Mouse (Mus musculus) forebrain, embryonic 10.5 days (tissue): ENCODE results near the gene Farsb. TPM values are rescaled to one million over a fixed set of nuclear protein-coding genes. Genes with fewer than 3 reads are reported as not detected.
A peak's percentile ranks its signal among the peaks of the same experiment; 100 is the strongest.

Experiments
- DNase-seq: peaks from one replicate; pipeline ENCODE4 v3.0.0-alpha.2; 2017; ENCODE audit warnings: low spot score; ENCODE audit errors: extremely low spot score
- H3K27ac ChIP-seq: fragments of 300-500 bp; sonication (generic); 2 replicates; pipeline ENCODE4 v1.5.1; 2016; ENCODE audit warnings: mild to moderate bottlenecking
- H3K27me3 ChIP-seq: fragments of 300-500 bp; sonication (generic); 2 replicates; pipeline ENCODE4 v1.6.1; 2016; ENCODE audit warnings: mild to moderate bottlenecking; ENCODE audit not compliant: poor library complexity, severe bottlenecking
- H3K36me3 ChIP-seq: fragments of 300-500 bp; sonication (generic); replicated peaks from 2 replicates; pipeline ENCODE4 v1.6.1; 2016; ENCODE audit warnings: mild to moderate bottlenecking, moderate library complexity
- H3K4me1 ChIP-seq: fragments of 300-500 bp; sonication (generic); 2 replicates; pipeline ENCODE4 v1.6.1; 2016
- H3K4me3 ChIP-seq: fragments of 300-500 bp; sonication (generic); 2 replicates; pipeline ENCODE4 v1.5.1; 2016; ENCODE audit warnings: mild to moderate bottlenecking, moderate library complexity
- H3K9me3 ChIP-seq: fragments of 300-500 bp; sonication (generic); 2 replicates; pipeline ENCODE4 v1.6.1; 2016; ENCODE audit warnings: mild to moderate bottlenecking, moderate library complexity
- WGBS: fragments of 180-500 bp; shearing (Covaris S2); methylation state at CpG from one replicate; pipeline ENCODE4 v1.1.7; 2016; 5-methylcytosine and 5-hydroxymethylcytosine counted together
- polyA plus RNA-seq: library from polyadenylated mRNA; unstranded; fragments of >200 nt; fragmentation: Nextera tagmentation; extraction: Ambion mirVana; gene quantifications from 2 replicates; pipeline ENCODE4 v1.2.1, GENCODE M21; 2016

Farsb gene
- polyA plus RNA-seq, 1 experiment from 2014 or later: 154 TPM

GRCm38 (mm10) chr1:78452544-78452943, 36.2 kb downstream of the Farsb start:
- H3K4me3 ChIP-seq: no peak overlapping the region
- H3K27me3 ChIP-seq: no peaks in the 10 kb centered on the region
- no peaks in the 10 kb centered on the region for H3K9me3 ChIP-seq
- 86% methylated on average over 6 of the region's 6 CpGs for WGBS
- peaks cover 83% of the 10 kb centered on the region for H3K36me3 ChIP-seq
- H3K27ac ChIP-seq: no peak overlapping the region
- no peak for DNase-seq
- H3K4me1 ChIP-seq: no peaks in the 10 kb centered on the region

GRCm38 (mm10) chr1:78451070-78451854, 37.4 kb downstream of the Farsb start:
- Histone ChIP-seq H3K36me3 (peaks cover 83% of the 10 kb centered on the region), H3K27me3 (no peaks in the 10 kb centered on the region), H3K9me3 (no peaks in the 10 kb centered on the region), H3K27ac (no peak overlapping the region), H3K4me3 (no peak overlapping the region), H3K4me1 (no peaks in the 10 kb centered on the region)
- no peak for DNase-seq
- 83% methylated on average over 12 of the region's 12 CpGs for WGBS

GRCm38 (mm10) chr1:78448091-78448490, 40.6 kb downstream of the Farsb start:
- H3K4me3 ChIP-seq: no peak overlapping the region
- 91% methylated on average over 1 of the region's 1 CpGs for WGBS
- H3K9me3 ChIP-seq: no peaks in the 10 kb centered on the region
- no peaks in the 10 kb centered on the region for H3K27me3 ChIP-seq
- no peak for DNase-seq
- no peaks in the 10 kb centered on the region for H3K4me1 ChIP-seq
- peaks cover 88% of the 10 kb centered on the region for H3K36me3 ChIP-seq
- no peak overlapping the region for H3K27ac ChIP-seq

GRCm38 (mm10) chr1:78446742-78447141, 42.0 kb downstream of the Farsb start:
- 93% methylated on average over 6 of the region's 6 CpGs for WGBS
- Histone ChIP-seq H3K27ac (no peak overlapping the region), H3K36me3 (peaks cover 85% of the 10 kb centered on the region), H3K4me1 (peaks cover 3% of the 10 kb centered on the region; the same call in 1 of the 2 replicates), H3K27me3 (no peaks in the 10 kb centered on the region), H3K4me3 (no peak overlapping the region), H3K9me3 (no peaks in the 10 kb centered on the region)
- no peak for DNase-seq

GRCm38 (mm10) chr1:78446232-78446631, 42.5 kb downstream of the Farsb start:
- Histone ChIP-seq H3K27ac (no peak overlapping the region), H3K4me3 (no peak overlapping the region), H3K9me3 (no peaks in the 10 kb centered on the region), H3K4me1 (peaks cover 3% of the 10 kb centered on the region; the same call in 1 of the 2 replicates), H3K27me3 (no peaks in the 10 kb centered on the region), H3K36me3 (peaks cover 85% of the 10 kb centered on the region)
- no peak for DNase-seq
- 92% methylated on average over 8 of the region's 8 CpGs for WGBS

- WGBS: 83% methylated on average over 7 of the region's 7 CpGs
- no peak for DNase-seq
- H3K4me3 ChIP-seq: no peak overlapping the region
- H3K36me3 ChIP-seq: peaks cover 81% of the 10 kb centered on the region
- H3K9me3 ChIP-seq: no peaks in the 10 kb centered on the region
- no peak overlapping the region for H3K27ac ChIP-seq
- no peaks in the 10 kb centered on the region for H3K27me3 ChIP-seq
- H3K4me1 ChIP-seq: peaks cover 3% of the 10 kb centered on the region; the same call in 1 of the 2 replicates
These were observed 45.6 kb downstream of the Farsb start for GRCm38 (mm10) chr1:78443056-78443455.

GRCm38 (mm10) chr1:78440716-78441115, 48.0 kb downstream of the Farsb start:
- no peaks in the 10 kb centered on the region for H3K9me3 ChIP-seq
- no peak for DNase-seq
- WGBS: 91% methylated on average over 8 of the region's 8 CpGs
- H3K4me3 ChIP-seq: no peak overlapping the region
- peaks cover 61% of the 10 kb centered on the region for H3K36me3 ChIP-seq
- no peak overlapping the region for H3K27ac ChIP-seq
- H3K4me1 ChIP-seq: peaks cover 3% of the 10 kb centered on the region; the same call in 1 of the 2 replicates
- no peaks in the 10 kb centered on the region for H3K27me3 ChIP-seq

- H3K4me1 ChIP-seq: peaks cover under 1% of the 10 kb centered on the region; the same call in 1 of the 2 replicates
- no peaks in the 10 kb centered on the region for H3K9me3 ChIP-seq
- peaks cover 7% of the 10 kb centered on the region; the same call in 1 of the 2 replicates for H3K27me3 ChIP-seq
- WGBS: 90% methylated on average over 3 of the region's 3 CpGs
- no peak for DNase-seq
- H3K27ac ChIP-seq: no peak overlapping the region
- H3K4me3 ChIP-seq: no peak overlapping the region
- peaks cover 36% of the 10 kb centered on the region for H3K36me3 ChIP-seq
These were observed 51.5 kb downstream of the Farsb start for GRCm38 (mm10) chr1:78437150-78437549.

- H3K27me3 ChIP-seq: peaks cover 13% of the 10 kb centered on the region
- H3K36me3 ChIP-seq: peaks cover 29% of the 10 kb centered on the region
- DNase-seq: no peak
- H3K27ac ChIP-seq: no peak overlapping the region
- peaks cover 7% of the 10 kb centered on the region for H3K4me1 ChIP-seq
- H3K9me3 ChIP-seq: no peaks in the 10 kb centered on the region
- no peak overlapping the region for H3K4me3 ChIP-seq
- 95% methylated on average over 1 of the region's 1 CpGs for WGBS
These were observed 52.3 kb downstream of the Farsb start for GRCm38 (mm10) chr1:78436445-78436844.

- Histone ChIP-seq H3K9me3 (no peaks in the 10 kb centered on the region), H3K4me1 (peaks cover 11% of the 10 kb centered on the region), H3K4me3 (no peak overlapping the region), H3K36me3 (peaks cover 25% of the 10 kb centered on the region), H3K27ac (no peak overlapping the region), H3K27me3 (peaks cover 17% of the 10 kb centered on the region)
- DNase-seq: no peak
- 90% methylated on average over 2 of the region's 2 CpGs for WGBS
These were observed 52.7 kb downstream of the Farsb start for GRCm38 (mm10) chr1:78435967-78436366.

GRCm38 (mm10) chr1:78433472-78433871, 55.2 kb downstream of the Farsb start:
- Histone ChIP-seq H3K27ac (no peak overlapping the region), H3K36me3 (peaks cover 6% of the 10 kb centered on the region; the same call in 1 of the 2 replicates), H3K4me3 (no peak overlapping the region), H3K27me3 (peaks cover 33% of the 10 kb centered on the region), H3K4me1 (peaks cover 35% of the 10 kb centered on the region), H3K9me3 (no peaks in the 10 kb centered on the region)
- no peak for DNase-seq
- 93% methylated on average over 9 of the region's 9 CpGs for WGBS

GRCm38 (mm10) chr1:78428851-78429250, 59.8 kb downstream of the Farsb start:
- peaks cover 63% of the 10 kb centered on the region for H3K4me1 ChIP-seq
- 19% methylated on average over 11 of the region's 11 CpGs for WGBS
- peak; percentile 42 for DNase-seq

GRCm38 (mm10) chr1:78426841-78427240, 61.9 kb downstream of the Farsb start:
- 61% methylated on average over 3 of the region's 3 CpGs for WGBS
- peaks cover 71% of the 10 kb centered on the region for H3K4me1 ChIP-seq

More at GRCm38 (mm10) chr1:78428851-78429250, 59.8 kb downstream of the Farsb start:
- Histone ChIP-seq H3K27me3 (peaks cover 79% of the 10 kb centered on the region), H3K27ac (peak overlapping the region; percentile 56), H3K4me3 (peak overlapping the region; percentile 17; the same call in 1 of the 2 replicates), H3K36me3 (peaks cover 15% of the 10 kb centered on the region), H3K9me3 (no peaks in the 10 kb centered on the region)

More at GRCm38 (mm10) chr1:78426841-78427240, 61.9 kb downstream of the Farsb start:
- no peak overlapping the region for H3K4me3 ChIP-seq
- H3K9me3 ChIP-seq: no peaks in the 10 kb centered on the region
- H3K27me3 ChIP-seq: peaks cover 90% of the 10 kb centered on the region
- H3K36me3 ChIP-seq: peaks cover 27% of the 10 kb centered on the region
- no peak for DNase-seq
- H3K27ac ChIP-seq: no peak overlapping the region
